Mouse (Mus musculus): ENCODE results near the gene Rnf185.

Rnf185 gene

GRCm38 (mm10) chr11:3452167-3452639 is at the start of gene Rnf185:
Gene Rnf185, minus strand, starts transcription at chr11:3452363.
- DNase-seq (ENCODE audit: low spot score in 2 of 2): peak; percentile 81 to 90

DNA sequence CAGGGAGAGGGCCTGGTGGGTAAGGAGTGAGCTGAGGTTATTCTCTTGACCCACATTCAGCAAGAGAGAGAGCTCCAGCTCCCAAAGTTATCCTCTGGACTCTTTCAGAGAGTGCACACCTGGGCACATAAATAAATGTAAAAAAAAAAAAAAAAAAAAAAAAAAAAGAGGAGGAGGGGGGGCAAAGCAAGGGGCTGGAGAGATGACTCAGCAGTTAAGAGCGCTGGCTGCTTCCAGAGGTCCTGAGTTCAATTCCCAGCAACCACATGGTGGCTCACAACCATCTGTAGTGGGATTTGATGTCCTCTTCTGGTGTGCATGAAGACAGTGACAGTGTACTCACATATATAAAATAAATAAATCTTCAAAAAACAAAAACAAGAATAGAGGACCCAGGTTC is 45.1 kb upstream of the Rnf185 start:
- DNase-seq (ENCODE audit: low spot score in 2 of 2): no peak

DNA sequence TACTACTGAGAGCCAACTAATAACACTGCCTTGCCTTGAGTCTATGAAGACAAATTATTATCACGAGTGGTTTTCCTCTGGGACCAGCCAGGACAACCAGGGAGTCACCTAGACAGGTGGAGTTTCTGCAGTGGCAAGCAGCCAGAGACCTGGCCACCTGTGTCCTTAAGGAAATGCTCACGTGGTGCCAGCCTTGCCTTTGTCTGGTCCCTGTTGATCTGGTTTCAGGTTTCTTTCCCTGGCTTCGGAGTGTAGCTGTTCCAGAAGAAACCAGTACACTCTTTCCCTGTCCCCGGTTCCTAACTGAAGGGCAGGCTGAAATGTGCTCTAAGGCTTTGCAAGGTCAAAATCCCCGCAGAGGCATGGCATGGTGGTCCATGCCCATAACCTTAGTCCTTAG is 44.6 kb upstream of the Rnf185 start:
- DNase-seq (ENCODE audit: low spot score in 2 of 2): no peak

GRCm38 (mm10) chr11:3495496-3495895 is 43.3 kb upstream of the Rnf185 start:
- no peak for DNase-seq (ENCODE audit: low spot score in 2 of 2)

DNA sequence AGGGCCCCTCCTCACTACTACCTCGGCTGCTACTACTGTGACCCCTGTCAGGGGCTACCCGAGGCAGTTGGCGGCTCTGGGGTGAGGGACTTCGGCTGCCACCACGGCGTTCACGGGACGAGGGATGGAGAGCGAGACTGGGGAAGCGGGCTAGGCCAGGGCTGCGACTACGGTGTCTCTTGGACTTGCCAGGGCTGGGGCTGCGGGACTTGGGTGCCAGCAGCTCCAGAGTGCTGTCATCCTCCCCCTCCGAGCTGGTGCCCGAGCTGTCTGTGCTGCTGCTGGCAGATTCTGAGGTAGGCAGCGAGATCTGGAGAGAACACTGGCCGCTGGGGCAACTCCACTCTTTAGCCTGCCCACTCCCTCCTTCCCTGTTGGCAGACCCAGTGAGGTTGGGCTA is 42.7 kb upstream of the Rnf185 start:
- no peak for DNase-seq (ENCODE audit: low spot score in 2 of 2)

- no peak for DNase-seq (ENCODE audit: low spot score in 2 of 2)
These were observed 40.6 kb upstream of the Rnf185 start for GRCm38 (mm10) chr11:3492748-3493147.

DNA sequence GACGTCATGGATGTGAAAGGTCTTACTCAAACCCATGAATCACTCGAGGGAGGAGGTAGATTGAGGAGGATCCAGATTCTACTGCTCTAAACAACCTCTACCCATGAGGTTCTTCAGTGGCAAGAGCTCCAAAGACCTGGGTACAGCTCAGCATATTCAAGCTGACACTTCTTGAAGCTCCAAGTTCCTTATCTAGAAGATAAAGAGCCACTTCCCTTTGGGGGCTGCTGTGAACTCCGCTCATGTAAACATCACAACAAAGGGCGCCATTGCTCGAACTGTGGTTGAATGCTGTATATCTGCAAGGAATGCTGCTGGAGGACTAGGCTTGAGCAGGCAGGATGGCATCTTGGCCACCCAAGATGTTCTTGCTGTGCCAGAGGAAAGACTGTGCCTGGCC is 36.9 kb upstream of the Rnf185 start:
- DNase-seq (ENCODE audit: low spot score in 2 of 2): no peak

- DNase-seq (ENCODE audit: low spot score in 2 of 2): peak in 1 of 2 experiments; percentile 16
These were observed 35.9 kb upstream of the Rnf185 start, which contains the start of gene Pla2g3 for GRCm38 (mm10) chr11:3487952-3488570. Gene Pla2g3, plus strand, starts transcription at chr11:3488284.

GRCm38 (mm10) chr11:3486349-3486748 is 34.2 kb upstream of the Rnf185 start:
- DNase-seq (ENCODE audit: low spot score in 2 of 2): no peak

DNA sequence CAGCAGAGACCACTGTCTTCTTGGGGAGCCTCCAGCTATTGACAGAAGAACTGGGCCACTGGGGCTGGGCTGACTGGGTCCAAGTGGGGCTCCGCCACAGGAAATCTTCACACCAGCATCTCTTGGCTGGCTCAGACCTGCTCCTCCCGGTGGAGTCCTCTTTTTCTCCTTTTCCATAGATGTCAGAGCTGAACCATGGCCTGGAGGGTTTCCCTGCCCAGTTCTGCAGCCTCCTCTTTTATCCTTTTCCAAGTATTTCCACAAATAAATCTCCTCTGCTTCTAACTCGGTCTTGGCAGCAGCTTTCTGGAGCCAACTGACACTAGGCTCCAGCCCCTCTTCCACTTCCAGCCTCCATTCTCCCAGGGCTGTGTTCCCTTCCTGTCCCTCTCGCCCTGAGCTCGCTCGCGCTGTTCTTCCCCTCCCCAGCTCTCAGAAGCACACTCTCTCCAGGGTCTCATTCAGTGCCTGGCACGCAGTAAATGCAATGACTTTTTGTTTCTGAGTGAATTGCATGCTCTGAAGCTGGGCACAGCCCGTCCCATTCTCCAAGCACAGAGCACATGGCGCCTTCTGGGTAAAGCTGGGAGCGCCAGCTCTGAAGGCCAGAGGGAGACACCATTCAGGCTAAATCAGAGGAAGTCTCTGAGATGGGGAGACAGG is 31.9 kb upstream of the Rnf185 start:
- DNase-seq (ENCODE audit: low spot score in 2 of 2): no peak

GRCm38 (mm10) chr11:3475489-3475888 is 23.3 kb upstream of the Rnf185 start:
- DNase-seq (ENCODE audit: low spot score in 2 of 2): no peak

GRCm38 (mm10) chr11:3474480-3475115 is 22.4 kb upstream of the Rnf185 start:
- no peak for DNase-seq (ENCODE audit: low spot score in 2 of 2)

DNA sequence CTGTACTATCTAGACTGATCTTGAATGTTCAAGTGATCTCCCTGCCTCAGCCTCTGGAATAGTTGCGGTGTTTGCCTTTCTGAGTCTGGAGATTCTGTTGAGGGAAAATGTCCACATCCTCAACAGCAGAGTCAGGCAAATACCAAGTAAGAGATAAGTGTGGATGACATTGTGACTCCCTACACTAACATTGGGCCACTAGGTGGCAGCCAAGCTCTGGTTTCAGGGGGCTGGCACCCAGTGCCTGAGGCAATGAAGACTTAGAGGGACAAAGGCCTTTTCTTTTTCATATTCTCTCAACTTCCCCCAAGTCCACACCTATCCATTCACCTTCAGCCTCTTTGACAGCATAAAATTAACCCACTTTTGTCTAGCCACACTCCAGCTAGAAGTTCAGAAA is 20.3 kb upstream of the Rnf185 start:
- DNase-seq (ENCODE audit: low spot score in 2 of 2): peak; percentile 73 to 90

DNA sequence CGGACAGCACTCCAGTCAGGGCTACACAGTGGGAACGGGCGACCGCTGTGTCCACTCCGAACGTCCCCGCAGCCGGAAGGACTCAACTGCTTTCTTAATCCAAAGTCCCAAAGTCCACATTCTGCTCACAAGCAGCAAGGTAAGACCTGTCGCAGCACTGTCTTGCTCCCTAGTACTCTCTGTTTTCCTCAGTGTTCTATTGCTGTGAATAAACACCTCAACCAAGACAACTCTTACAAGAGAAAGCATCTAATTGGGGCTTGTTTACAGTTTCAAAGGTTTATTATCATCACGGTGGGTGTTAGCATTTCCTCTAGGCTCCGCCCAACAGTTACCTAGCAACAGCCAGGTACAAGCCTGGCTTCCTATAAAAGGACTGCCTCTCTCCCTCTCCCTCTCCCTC is 19.3 kb upstream of the Rnf185 start:
- no peak for DNase-seq (ENCODE audit: low spot score in 2 of 2)

- no peak for DNase-seq (ENCODE audit: low spot score in 2 of 2)
These were observed 10.7 kb upstream of the Rnf185 start for GRCm38 (mm10) chr11:3462846-3463245.

GRCm38 (mm10) chr11:3459105-3459468 is 6.9 kb upstream of the Rnf185 start:
- DNase-seq (ENCODE audit: low spot score in 2 of 2): no peak

- DNase-seq (ENCODE audit: low spot score in 2 of 2): no peak
These were observed 6.4 kb upstream of the Rnf185 start for GRCm38 (mm10) chr11:3458428-3459104.

DNA sequence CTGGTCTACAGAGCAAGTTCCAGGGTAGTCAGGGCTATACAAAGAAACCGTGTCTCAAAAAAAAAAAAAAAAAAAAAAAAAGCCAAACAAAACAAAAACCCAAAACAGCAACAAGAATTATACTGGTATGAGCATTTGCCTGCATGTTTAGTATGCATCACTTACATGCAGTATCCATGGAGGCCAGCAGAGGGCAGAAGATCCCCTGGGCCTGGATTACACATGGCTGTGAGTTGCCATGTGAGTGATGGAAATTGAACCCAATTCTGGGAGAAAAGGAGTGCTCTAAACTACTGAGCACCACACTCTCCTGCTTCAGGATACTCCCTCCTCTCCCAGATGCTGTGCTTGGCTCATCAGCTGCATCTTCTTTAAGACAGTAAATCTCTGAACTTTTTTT is 4.2 kb upstream of the Rnf185 start:
- peak; percentile 59 to 79 for DNase-seq (ENCODE audit: low spot score in 2 of 2)

- DNase-seq (ENCODE audit: low spot score in 2 of 2): no peak
These were observed 2.3 kb upstream of the Rnf185 start for GRCm38 (mm10) chr11:3454506-3454905.

GRCm38 (mm10) chr11:3453467-3453866 is 1.3 kb upstream of the Rnf185 start:
- peak in 1 of 2 experiments; percentile 10 for DNase-seq (ENCODE audit: low spot score in 2 of 2)

DNA sequence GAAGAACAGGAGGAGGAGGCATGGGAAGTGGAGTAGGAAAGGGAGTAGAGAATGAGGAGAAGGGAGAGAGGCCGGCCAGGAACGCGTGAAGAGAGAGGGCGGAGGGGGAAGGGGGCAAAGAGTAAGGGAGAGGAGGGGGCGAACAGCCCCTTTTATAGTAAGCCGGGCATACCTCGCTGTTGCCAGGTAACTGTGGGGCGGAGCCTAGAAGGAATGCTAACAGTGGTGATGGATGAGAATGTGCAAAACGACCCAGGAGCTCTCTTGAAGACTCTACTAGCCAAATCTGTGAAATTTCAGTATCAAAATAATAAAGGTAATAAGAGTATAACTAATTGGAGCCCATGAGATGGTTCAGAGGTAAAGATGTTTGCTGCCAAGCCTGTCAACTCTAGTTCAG is 606 bp upstream of the Rnf185 start:
- peak in 1 of 2 experiments; percentile 18 for DNase-seq (ENCODE audit: low spot score in 2 of 2)

DNA sequence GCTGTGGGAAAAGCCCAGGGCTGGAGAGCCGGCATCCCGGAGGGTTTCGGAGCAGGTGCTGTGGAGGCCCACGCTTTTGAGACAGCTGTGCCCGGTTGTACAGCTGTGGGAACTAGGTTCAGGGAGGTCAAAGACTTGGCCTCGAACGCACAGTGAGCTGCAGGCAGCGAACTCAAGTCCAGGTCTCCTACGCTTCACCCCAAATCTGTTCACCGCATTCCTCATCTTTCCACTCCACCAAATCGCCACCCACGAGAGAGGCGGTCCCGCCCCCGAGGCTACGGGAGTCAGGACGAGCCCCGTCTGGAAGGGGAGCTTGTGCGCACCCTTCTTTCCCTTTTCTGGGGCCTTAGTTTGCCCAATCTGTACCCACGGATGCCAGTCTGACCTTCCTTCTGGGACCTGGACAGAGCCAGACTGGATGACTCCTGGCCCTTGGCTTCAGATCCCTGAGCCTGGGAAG is 431 bp downstream of the Rnf185 start:
- peak in 1 of 2 experiments; percentile 10 for DNase-seq (ENCODE audit: low spot score in 2 of 2)

Data from cerebellum, postnatal 4 days (tissue).